Comparison of ENCODE assay signal across 31 mouse cellular contexts in genomic region chr4:97886220-97886619, GRCm38 (mm10).
DNase-seq lines count a peak whose midpoint lies in the region; ATAC-seq and TF ChIP-seq lines count a peak whose summit lies in the region.
"Had no signal": no experiment of that assay in that cellular context is flagged by ENCODE, and none has a peak within 500 bp of the region (broad histone marks: within the 10 kb centered on the region; RNA-seq: fewer than 3 reads in every experiment).

No protein-coding gene starts in this region.

- no peak for TF ChIP-seq EP300 in heart, adult 2 months (IDR thresholded peaks at IDR 0.05; ENCODE audit: insufficient read depth, low read depth, low read length)
- no peak for TF ChIP-seq EP300 in lung, postnatal 0 days (IDR thresholded peaks at IDR 0.05)

- H3K4me3 ChIP-seq in heart, adult 2 months: no peak overlapping the region
- H3K4me3 ChIP-seq in heart, embryonic 15.5 days: no peak overlapping the region
- no peak overlapping the region for H3K4me3 ChIP-seq in lung, postnatal 0 days (ENCODE audit: low read depth, low read length)
- H3K4me3 ChIP-seq: embryonic facial prominence, embryonic 13.5 days; forebrain, embryonic 10.5 days; megakaryocyte, embryonic 14.5 days; midbrain, embryonic 12.5 days; myocyte; neural tube, embryonic 12.5 days had no signal

- DNase-seq in heart, adult 2 months: no peak
- DNase-seq in heart, postnatal 36 days: no peak
- no peak for DNase-seq in heart, postnatal 10 days
- DNase-seq in lung, postnatal 0 days (ENCODE audit: low spot score): no peak
- DNase-seq in lung, postnatal 36 days: no peak
- no peak for DNase-seq in adrenal gland, postnatal 4 days (ENCODE audit: low spot score in 2 of 2)
- DNase-seq: adrenal gland, postnatal 25 days; B cell, adult 2 months; cerebellum, adult 18-20 months; cerebellum, postnatal 10 days; gastrocnemius, postnatal 36 days; kidney, adult 9 months; kidney, postnatal 10 days; layer of hippocampus, adult 9-11 months; lung, postnatal 4 days; right cerebral cortex, adult 18-20 months; spleen, adult 18-20 months; thymus, adult 18-20 months; thymus, postnatal 25 days had no signal

- no peak overlapping the region for H3K9ac ChIP-seq in heart, adult 2 months (ENCODE audit: low read depth, low read length)
- no peak overlapping the region for H3K9ac ChIP-seq in heart, embryonic 15.5 days
- H3K9ac ChIP-seq in lung, postnatal 0 days (replicated peaks; ENCODE audit: low read depth): no peak overlapping the region
- H3K9ac ChIP-seq: embryonic facial prominence, embryonic 13.5 days; hindbrain, embryonic 14.5 days; liver, embryonic 14.5 days; lung, embryonic 14.5 days; midbrain, embryonic 12.5 days; neural tube, embryonic 12.5 days had no signal

- H3K4me1 ChIP-seq in heart, adult 2 months (ENCODE audit: control insufficient read depth, insufficient read depth, low read length): peaks cover 10% of the 10 kb centered on the region
- H3K4me1 ChIP-seq in heart, embryonic 15.5 days (replicated peaks): peaks cover 26% of the 10 kb centered on the region
- peaks cover 4% of the 10 kb centered on the region; the same call in 1 of the 2 replicates for H3K4me1 ChIP-seq in lung, postnatal 0 days (ENCODE audit: insufficient read depth, low read depth, low read length)
- H3K4me1 ChIP-seq: neural tube, embryonic 12.5 days had no signal

- H3K4me2 ChIP-seq in heart, embryonic 15.5 days: no peak overlapping the region
- no peak overlapping the region for H3K4me2 ChIP-seq in lung, postnatal 0 days (replicated peaks; ENCODE audit: low read depth, low read length)
- H3K4me2 ChIP-seq: embryonic facial prominence, embryonic 13.5 days; hindbrain, embryonic 14.5 days; lung, embryonic 14.5 days; midbrain, embryonic 12.5 days; neural tube, embryonic 12.5 days had no signal

- ATAC-seq in heart, embryonic 15.5 days (replicated peaks; ENCODE audit: insufficient number of reproducible peaks, insufficient read depth, low FRiP score, low read depth): no peak
- no peak for ATAC-seq in lung, postnatal 0 days
- ATAC-seq: intestine, postnatal 0 days had no signal

- H3K9me3 ChIP-seq in heart, embryonic 15.5 days (replicated peaks): no peaks in the 10 kb centered on the region
- H3K9me3 ChIP-seq in lung, postnatal 0 days (ENCODE audit: low read length): no peaks in the 10 kb centered on the region
- H3K9me3 ChIP-seq: embryonic facial prominence, embryonic 13.5 days; forebrain, embryonic 10.5 days; megakaryocyte, embryonic 14.5 days; midbrain, embryonic 12.5 days; neural tube, embryonic 12.5 days had no signal

- 82% methylated on average over 5 of the region's 5 CpGs for WGBS in heart, adult 2 months
- WGBS in heart, embryonic 15.5 days: 86% methylated on average over 5 of the region's 5 CpGs
- 93% methylated on average over 5 of the region's 5 CpGs for WGBS in lung, postnatal 0 days

- peak overlapping the region; percentile 10; the same call in 1 of the 2 replicates for H3K27ac ChIP-seq in heart, adult 2 months
- H3K27ac ChIP-seq in heart, embryonic 15.5 days: peak overlapping the region; percentile 64
- peak overlapping the region; percentile 51 for H3K27ac ChIP-seq in lung, postnatal 0 days (ENCODE audit: low read length)
- H3K27ac ChIP-seq: embryonic facial prominence, embryonic 13.5 days; forebrain, embryonic 10.5 days; hindbrain, embryonic 14.5 days; liver, embryonic 14.5 days; midbrain, embryonic 12.5 days; neural tube, embryonic 12.5 days; stomach, postnatal 0 days had no signal

- H3K79me2 ChIP-seq in heart, adult 2 months (replicated peaks; ENCODE audit: control insufficient read depth, insufficient read depth, low read length): peaks cover 5% of the 10 kb centered on the region; the same call in 1 of the 2 replicates

- no peaks in the 10 kb centered on the region for H3K27me3 ChIP-seq in heart, adult 2 months (ENCODE audit: control insufficient read depth, insufficient read depth, low read length)
- H3K27me3 ChIP-seq in heart, embryonic 15.5 days: no peaks in the 10 kb centered on the region
- no peaks in the 10 kb centered on the region for H3K27me3 ChIP-seq in lung, postnatal 0 days (replicated peaks; ENCODE audit: insufficient read depth, low read length)
- H3K27me3 ChIP-seq: embryonic facial prominence, embryonic 13.5 days; megakaryocyte, embryonic 14.5 days; midbrain, embryonic 12.5 days; neural tube, embryonic 12.5 days had no signal

- TF ChIP-seq CTCF in heart, adult 2 months (IDR thresholded peaks at IDR 0.05): no peak
- TF ChIP-seq CTCF in lung, postnatal 0 days (IDR thresholded peaks at IDR 0.05): no peak

- peaks cover 19% of the 10 kb centered on the region for H3K36me3 ChIP-seq in heart, adult 2 months (ENCODE audit: control insufficient read depth, insufficient read depth, low read length)
- no peaks in the 10 kb centered on the region for H3K36me3 ChIP-seq in heart, embryonic 15.5 days
- no peaks in the 10 kb centered on the region for H3K36me3 ChIP-seq in lung, postnatal 0 days (ENCODE audit: insufficient read depth, low read length)
- H3K36me3 ChIP-seq: embryonic facial prominence, embryonic 13.5 days; midbrain, embryonic 12.5 days; neural tube, embryonic 12.5 days had no signal

- TF ChIP-seq POLR2A in heart, adult 2 months (IDR thresholded peaks at IDR 0.05; ENCODE audit: insufficient read depth, low read depth, low read length): no peak

- intact Hi-C loops in heart, adult 2 months (cut with DNase I): no loop called here
- intact Hi-C loops in heart, postnatal 36 days (cut with DNase I): loop anchor here (5.0 kb wide), 1 partner anchor 619 kb away; no protein-coding TSS in a partner anchor
- intact Hi-C loops in heart, postnatal 10 days (cut with DNase I): no loop called here

Comparison
In these comparisons a context has a peak if more than half of its experiments do, and no peak if none do; other contexts are left out.
1. H3K27ac ChIP-seq: peak in every context shown above with its lines; median percentile 64 in heart, embryonic 15.5 days; 51 in lung, postnatal 0 days; 10 in heart, adult 2 months.